ENCODE assay signal across 8 mouse cellular contexts in genomic region chr8:71379512-71380075, GRCm38 (mm10). TPM values are rescaled to one million over a fixed set of nuclear protein-coding genes. Genes with fewer than 3 reads are reported as not detected.
DNase-seq lines count a peak whose midpoint lies in the region; ATAC-seq lines count a peak whose summit lies in the region.

No protein-coding gene starts in this region.

- no peaks in the 10 kb centered on the region for H3K27me3 ChIP-seq in intestine, embryonic 14.5 days (replicated peaks; ENCODE audit: control insufficient read depth, insufficient read depth, low read length)
- H3K27me3 ChIP-seq in liver, embryonic 16.5 days (ENCODE audit: control insufficient read depth, insufficient read depth, low read depth, low read length), result peaks cover 59% of the 10 kb centered on the region

- H3K27ac ChIP-seq in intestine, embryonic 14.5 days (ENCODE audit: low read depth), result no peak overlapping the region
- 0 out of 2 replicates have a peak overlapping the region, but pooled peaks have one; percentile 1 for H3K27ac ChIP-seq in liver, embryonic 16.5 days (ENCODE audit: low read length)

- no peaks in the 10 kb centered on the region for H3K9me3 ChIP-seq in intestine, embryonic 14.5 days (ENCODE audit: control insufficient read depth, low read length)
- H3K9me3 ChIP-seq in liver, embryonic 16.5 days (replicated peaks; ENCODE audit: control insufficient read depth, low read length), result no peaks in the 10 kb centered on the region

- ATAC-seq in intestine, embryonic 14.5 days (replicated peaks; ENCODE audit: low FRiP score, low TSS enrichment, low read depth), result no peak
- ATAC-seq in liver, embryonic 16.5 days (ENCODE audit: low read depth), result no peak

- 64% methylated on average over 3 of the region's 3 CpGs for WGBS in intestine, embryonic 14.5 days
- 44% methylated on average over 3 of the region's 3 CpGs for WGBS in liver, embryonic 16.5 days (ENCODE audit: insufficient replicate concordance)

- H3K9ac ChIP-seq in intestine, embryonic 14.5 days (ENCODE audit: low read length), result peak overlapping the region; percentile 85
- peak overlapping the region; percentile 70; the same call in 1 of the 2 replicates for H3K9ac ChIP-seq in liver, embryonic 16.5 days (ENCODE audit: low read depth, low read length)

- DNase-seq in embryo, embryonic 11 days, result peak; percentile 29
- DNase-seq in embryo, embryonic 10.5 days (ENCODE audit: low spot score), result no peak
- DNase-seq in Muller cell, postnatal 12 days (ENCODE audit: inconsistent ontology term), result peak; percentile 42
- no peak for DNase-seq in intestine, embryonic 14.5 days (ENCODE audit: low spot score)
- no peak for DNase-seq in layer of hippocampus, postnatal 10 days (ENCODE audit: low spot score in 2 of 2)
- no peak for DNase-seq in urinary bladder, postnatal 4 days (ENCODE audit: low spot score in 2 of 2)
- DNase-seq in left cerebral cortex, adult 18-20 months (ENCODE audit: low spot score in 2 of 2), result no peak

- peaks cover 24% of the 10 kb centered on the region for H3K36me3 ChIP-seq in intestine, embryonic 14.5 days (ENCODE audit: control insufficient read depth, insufficient read depth, low read length)
- H3K36me3 ChIP-seq in liver, embryonic 16.5 days (ENCODE audit: control insufficient read depth, insufficient read depth), result no peaks in the 10 kb centered on the region; the same call in 1 of the 2 replicates

- peak overlapping the region; percentile 97 for H3K4me2 ChIP-seq in intestine, embryonic 14.5 days (ENCODE audit: low read length)
- H3K4me2 ChIP-seq in liver, embryonic 16.5 days (ENCODE audit: low read depth, low read length), result peak overlapping the region; percentile 73

- H3K4me3 ChIP-seq in intestine, embryonic 14.5 days (ENCODE audit: low read depth, low read length), result peak overlapping the region; percentile 93
- peak overlapping the region; percentile 70 for H3K4me3 ChIP-seq in liver, embryonic 16.5 days (ENCODE audit: low read depth, low read length)

- H3K4me1 ChIP-seq in intestine, embryonic 14.5 days (replicated peaks; ENCODE audit: control insufficient read depth, insufficient read depth, low read length), result peaks cover 50% of the 10 kb centered on the region
- peaks cover 31% of the 10 kb centered on the region for H3K4me1 ChIP-seq in liver, embryonic 16.5 days (ENCODE audit: control insufficient read depth, low read depth, low read length)

RNA-seq across cellular contexts. Expression of gene Nr2f6, which starts 2.2 kb away (rescaled TPM):
- 71.8 and 92.8 TPM in 2 replicates for polyA plus RNA-seq in intestine, embryonic 14.5 days (2014; fragmentation: Nextera tagmentation; extraction: Ambion mirVana)
- polyA plus RNA-seq in liver, embryonic 16.5 days (2015; fragmentation: Nextera tagmentation; extraction: Ambion mirVana), result 13.9 and 17.2 TPM in 2 replicates
- total RNA-seq in layer of hippocampus, postnatal 10 days (2021), result 10 to 100 TPM; 32.2 to 32.5 TPM
- 10 to 100 TPM; 42.6 to 46.2 TPM for total RNA-seq in left cerebral cortex, adult 18-20 months (2021)

RNA-seq across cellular contexts. Expression of gene Ocel1, which starts 8.5 kb away (rescaled TPM):
- polyA plus RNA-seq in intestine, embryonic 14.5 days (2014; fragmentation: Nextera tagmentation; extraction: Ambion mirVana), result 3.5 and 5.3 TPM in 2 replicates
- 3.9 and 4.7 TPM in 2 replicates for polyA plus RNA-seq in liver, embryonic 16.5 days (2015; fragmentation: Nextera tagmentation; extraction: Ambion mirVana)
- 10 to 100 TPM; 17.2 to 17.6 TPM for total RNA-seq in layer of hippocampus, postnatal 10 days (2021)
- total RNA-seq in left cerebral cortex, adult 18-20 months (2021), result 10 to 100 TPM; 15.0 to 16.0 TPM

RNA-seq across cellular contexts. Expression of gene Use1, which starts 12.9 kb away (rescaled TPM):
- 110 and 111 TPM in 2 replicates for polyA plus RNA-seq in intestine, embryonic 14.5 days (2014; fragmentation: Nextera tagmentation; extraction: Ambion mirVana)
- 40.7 and 41.2 TPM in 2 replicates for polyA plus RNA-seq in liver, embryonic 16.5 days (2015; fragmentation: Nextera tagmentation; extraction: Ambion mirVana)
- total RNA-seq in layer of hippocampus, postnatal 10 days (2021), result 100 to 1,000 TPM in 1 of 2 experiments, 10 to 100 TPM in 1; 97.9 to 108 TPM
- total RNA-seq in left cerebral cortex, adult 18-20 months (2021), result 100 to 1,000 TPM; 116 to 126 TPM

RNA-seq across cellular contexts. Expression of gene Ushbp1, which starts 16.0 kb away (rescaled TPM):
- polyA plus RNA-seq in intestine, embryonic 14.5 days (2014; fragmentation: Nextera tagmentation; extraction: Ambion mirVana), result 8.3 and 9.4 TPM in 2 replicates
- polyA plus RNA-seq in liver, embryonic 16.5 days (2015; fragmentation: Nextera tagmentation; extraction: Ambion mirVana), result 4.2 and 4.3 TPM in 2 replicates
- 1 to 10 TPM; 6.7 to 7.3 TPM for total RNA-seq in layer of hippocampus, postnatal 10 days (2021)
- 1 to 10 TPM; 3.3 to 4.2 TPM for total RNA-seq in left cerebral cortex, adult 18-20 months (2021)

RNA-seq across cellular contexts. Expression of gene Babam1, which starts 17.1 kb away (rescaled TPM):
- polyA plus RNA-seq in intestine, embryonic 14.5 days (2014; fragmentation: Nextera tagmentation; extraction: Ambion mirVana), result 95.1 and 99.9 TPM in 2 replicates
- 46.6 and 48.2 TPM in 2 replicates for polyA plus RNA-seq in liver, embryonic 16.5 days (2015; fragmentation: Nextera tagmentation; extraction: Ambion mirVana)
- 10 to 100 TPM; 78.7 to 82.2 TPM for total RNA-seq in layer of hippocampus, postnatal 10 days (2021)
- 100 to 1,000 TPM; 104 to 107 TPM for total RNA-seq in left cerebral cortex, adult 18-20 months (2021)

Comparison
In these comparisons a context has a peak if more than half of its experiments do, and no peak if none do; other contexts are left out.
1. DNase-seq: peak in embryo, embryonic 11 days (single experiment) and Muller cell, postnatal 12 days (single experiment); none in embryo, embryonic 10.5 days (single experiment), intestine, embryonic 14.5 days (single experiment), layer of hippocampus, postnatal 10 days (0 of 2), urinary bladder, postnatal 4 days (0 of 2) and left cerebral cortex, adult 18-20 months (0 of 2).